Mouse (Mus musculus) adrenal gland, adult 18-20 months (tissue): ENCODE results near the gene Ccdc167. TPM values are rescaled to one million over a fixed set of nuclear protein-coding genes. Genes with fewer than 3 reads are reported as not detected.
A peak's percentile ranks its signal among the peaks of the same experiment; 100 is the strongest.

Experiments
- DNase-seq, 2 experiments: peaks; one replicate each; pipeline ENCODE4 v3.0.0; 2021 to 2022; ENCODE audit warnings: low spot score in 2 of 2
- total RNA-seq, 2 experiments: library from RNA; stranded (reverse); gene quantifications; 1 replicate in 1 of 2; 2 replicates in 1 of 2; pipeline ENCODE4 v1.2.3; 2021

The Ccdc167 gene
- total RNA-seq, 2 experiments from 2014 or later = 6.8 to 13.3 TPM

DNA sequence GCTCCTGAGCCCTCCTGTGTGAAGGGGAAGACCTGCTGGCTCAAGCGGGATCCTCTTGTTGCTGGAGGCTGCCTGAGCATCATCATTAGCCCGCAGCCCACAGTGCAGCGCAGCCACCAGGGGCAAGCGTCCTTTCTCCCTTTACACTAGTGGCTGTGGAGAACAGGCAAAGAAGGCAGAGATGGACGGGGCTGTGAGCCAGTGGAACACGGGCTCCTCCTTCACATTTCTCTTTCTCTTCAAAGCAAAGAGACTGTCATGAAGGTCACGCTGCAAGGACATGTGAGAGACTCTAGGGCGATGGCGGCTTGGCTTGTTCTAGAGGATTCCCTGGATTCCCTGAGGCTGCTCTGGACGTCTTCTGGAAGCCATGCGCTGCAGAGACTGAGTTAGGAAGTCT, 75.9 kb downstream of the Ccdc167 start:
- peak in 1 of 2 experiments; percentile 42 for DNase-seq

DNA sequence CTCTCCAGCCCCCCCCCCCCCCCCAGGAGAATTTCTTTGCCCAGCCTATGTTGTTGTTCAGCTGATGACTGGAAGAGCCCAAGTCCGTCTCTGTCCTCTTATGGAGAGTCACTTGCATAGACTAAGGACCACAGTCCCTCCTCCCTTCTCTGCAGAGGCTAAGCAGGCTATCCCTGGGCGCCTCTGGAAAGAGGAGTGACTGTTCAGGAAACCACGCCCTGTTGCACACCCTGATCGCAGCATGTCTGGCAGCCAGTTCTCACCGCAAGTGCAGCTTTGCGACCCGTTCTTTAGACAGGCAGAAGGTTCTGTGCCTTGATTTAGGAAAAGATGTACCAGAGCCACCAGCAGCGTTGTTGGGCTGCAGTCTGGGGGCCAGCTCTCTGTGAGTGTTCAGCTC, 78.9 kb downstream of the Ccdc167 start:
- no peak for DNase-seq

DNA sequence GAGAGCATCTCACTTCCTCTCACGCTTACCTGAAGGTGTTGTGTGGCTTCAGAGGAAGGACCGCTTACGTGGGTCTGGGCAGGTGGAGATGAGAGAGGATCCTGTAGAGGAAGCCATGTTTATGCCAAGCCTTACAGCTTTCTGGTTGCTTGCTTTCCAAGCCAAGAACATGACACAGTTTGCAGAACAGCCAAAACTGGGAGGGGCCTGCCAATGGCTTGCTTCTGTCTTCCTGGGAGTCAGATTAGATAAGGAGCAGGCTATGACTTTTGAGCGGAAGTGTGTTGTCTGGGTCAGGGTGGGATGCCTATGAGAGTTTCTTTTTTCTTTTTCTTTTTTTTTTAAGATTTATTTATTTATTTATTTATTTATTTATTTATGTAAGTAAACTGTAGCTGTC, 79.5 kb downstream of the Ccdc167 start:
- DNase-seq = no peak

Other genes starting within 250 kb of the Ccdc167 start
- gene Pim1, start 226.3 kb downstream of the Ccdc167 start, total RNA-seq = 100 to 1,000 TPM; 132 to 171 TPM
- not detected for gene Gm17657, start 167.4 kb downstream of the Ccdc167 start, total RNA-seq
- 10 to 100 TPM; 25.4 to 30.2 TPM for gene Tbc1d22b, start 167.3 kb downstream of the Ccdc167 start, total RNA-seq
- gene Tmem217, start 164.7 kb downstream of the Ccdc167 start, total RNA-seq = not detected
- gene Rnf8, start 102.3 kb downstream of the Ccdc167 start, total RNA-seq = 10 to 100 TPM; 35.1 to 68.3 TPM
- 1 to 10 TPM; 2.3 to 3.0 TPM for gene Gm28043, start 102.2 kb downstream of the Ccdc167 start, total RNA-seq
- gene Cmtr1, start 56.4 kb downstream of the Ccdc167 start, total RNA-seq = 100 to 1,000 TPM in 1 of 2 experiments, 10 to 100 TPM in 1; 76.8 to 116 TPM